Comparison of ENCODE assay signal across 37 mouse cellular contexts in the genomic region with DNA sequence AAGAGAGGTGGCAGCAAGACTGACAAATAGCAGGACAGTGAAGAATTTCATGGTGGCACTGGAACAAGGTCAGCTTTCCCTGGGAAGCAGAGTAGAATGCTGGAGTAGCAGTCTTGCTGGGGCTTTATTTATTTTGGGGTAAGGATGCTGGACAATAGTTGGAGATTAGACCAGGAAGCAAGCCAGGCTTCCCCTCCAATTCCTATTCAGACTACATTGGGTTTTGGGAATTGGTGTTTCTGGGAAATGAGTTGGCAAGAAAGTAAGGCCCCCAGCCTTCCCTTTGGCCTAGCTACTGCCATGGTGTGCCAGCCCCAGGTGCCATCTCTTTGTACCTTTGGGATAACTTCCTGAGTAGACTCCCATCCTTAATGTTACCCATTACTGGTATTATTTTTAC. TPM values are rescaled to one million over a fixed set of nuclear protein-coding genes. Genes with fewer than 3 reads are reported as not detected.
"Had no signal": no experiment of that assay in that cellular context is flagged by ENCODE, and none has a peak within 500 bp of the region (broad histone marks: within the 10 kb centered on the region; RNA-seq: fewer than 3 reads in every experiment).

A gene (minus strand): TSS at position 101 of the 400 bp plus-strand sequence.

- H3K9ac ChIP-seq: embryonic facial prominence, embryonic 12.5 days; embryonic facial prominence, embryonic 13.5 days; embryonic facial prominence, embryonic 15.5 days; forebrain, embryonic 12.5 days; forebrain, embryonic 13.5 days; forebrain, embryonic 15.5 days; forebrain, postnatal 0 days had no signal

- ATAC-seq: forebrain, embryonic 13.5 days; forebrain, embryonic 14.5 days; forebrain, embryonic 15.5 days; forebrain, embryonic 16.5 days; forebrain, postnatal 0 days had no signal

- H3K9me3 ChIP-seq: embryonic facial prominence, embryonic 10.5 days; embryonic facial prominence, embryonic 12.5 days; embryonic facial prominence, embryonic 13.5 days; embryonic facial prominence, embryonic 15.5 days; forebrain, embryonic 10.5 days; forebrain, embryonic 12.5 days; forebrain, embryonic 13.5 days; forebrain, embryonic 15.5 days had no signal

- H3K36me3 ChIP-seq: embryonic facial prominence, embryonic 10.5 days; embryonic facial prominence, embryonic 12.5 days; embryonic facial prominence, embryonic 13.5 days; embryonic facial prominence, embryonic 15.5 days; forebrain, embryonic 10.5 days; forebrain, embryonic 12.5 days; forebrain, embryonic 15.5 days had no signal

- H3K4me1 ChIP-seq: embryonic facial prominence, embryonic 10.5 days; embryonic facial prominence, embryonic 12.5 days; embryonic facial prominence, embryonic 13.5 days; embryonic facial prominence, embryonic 15.5 days; forebrain, embryonic 10.5 days; forebrain, embryonic 12.5 days; forebrain, embryonic 13.5 days; forebrain, embryonic 15.5 days had no signal

- H3K27ac ChIP-seq: embryonic facial prominence, embryonic 10.5 days; embryonic facial prominence, embryonic 12.5 days; embryonic facial prominence, embryonic 13.5 days; embryonic facial prominence, embryonic 15.5 days; forebrain, embryonic 10.5 days; forebrain, embryonic 12.5 days; forebrain, embryonic 13.5 days; forebrain, embryonic 15.5 days; gastrocnemius, adult 2 months had no signal

- H3K4me2 ChIP-seq: embryonic facial prominence, embryonic 12.5 days; embryonic facial prominence, embryonic 13.5 days; embryonic facial prominence, embryonic 15.5 days; forebrain, embryonic 12.5 days; forebrain, embryonic 13.5 days; forebrain, embryonic 15.5 days had no signal

- H3K4me3 ChIP-seq: embryonic facial prominence, embryonic 10.5 days; embryonic facial prominence, embryonic 12.5 days; embryonic facial prominence, embryonic 13.5 days; embryonic facial prominence, embryonic 15.5 days; erythroblast, embryonic 14.5 days; forebrain, embryonic 10.5 days; forebrain, embryonic 12.5 days; forebrain, embryonic 13.5 days; forebrain, embryonic 15.5 days; gastrocnemius, adult 2 months had no signal

- H3K27me3 ChIP-seq: embryonic facial prominence, embryonic 12.5 days; embryonic facial prominence, embryonic 13.5 days; embryonic facial prominence, embryonic 15.5 days; forebrain, embryonic 12.5 days; forebrain, embryonic 13.5 days; forebrain, embryonic 15.5 days had no signal

- DNase-seq: cerebellum, adult 8-10 months; cerebellum, adult 9-10 months; cerebellum, adult 9-11 months; cerebellum, postnatal 10 days; cerebellum, postnatal 14 days; cerebellum, postnatal 25 days; cerebellum, postnatal 36 days; embryo, embryonic 11 days; forebrain, postnatal 0 days; gastrocnemius, adult 2 months; gastrocnemius, postnatal 10 days; gastrocnemius, postnatal 14 days; gastrocnemius, postnatal 25 days; gastrocnemius, postnatal 36 days; heart, adult 18-20 months had no signal

RNA-seq across cellular contexts. Expression of the gene that starts here (rescaled TPM):
- total RNA-seq: common myeloid progenitor, adult 5-6 weeks; forebrain, postnatal 0 days; gastrocnemius, adult 18-20 months; gastrocnemius, adult 2 months; gastrocnemius, adult 8-10 months; gastrocnemius, postnatal 10 days; gastrocnemius, postnatal 14 days; gastrocnemius, postnatal 25 days; gastrocnemius, postnatal 36 days; gastrocnemius, postnatal 4 days; granulocyte monocyte progenitor cell, adult 5-6 weeks; heart, adult 8-10 months had no signal
- polyA plus RNA-seq: embryonic facial prominence, embryonic 10.5 days; embryonic facial prominence, embryonic 11.5 days; embryonic facial prominence, embryonic 12.5 days; embryonic facial prominence, embryonic 13.5 days; embryonic facial prominence, embryonic 14.5 days; embryonic facial prominence, embryonic 15.5 days; erythroblast, embryonic 14.5 days; forebrain, embryonic 10.5 days; forebrain, embryonic 11.5 days; forebrain, embryonic 12.5 days; forebrain, embryonic 13.5 days; forebrain, embryonic 14.5 days; forebrain, embryonic 15.5 days; forebrain, embryonic 16.5 days; forebrain, postnatal 0 days; frontal cortex, adult 2 months; gonadal fat pad, adult 2 months had no signal
